Mouse (Mus musculus) gastrocnemius, adult 18-20 months (tissue): ENCODE results near the gene Ikzf3. TPM values are rescaled to one million over a fixed set of nuclear protein-coding genes. Genes with fewer than 3 reads are reported as not detected.

ENCODE experiments used
- DNase-seq: peaks from one replicate; pipeline ENCODE4 v3.0.0; 2021; ENCODE audit warnings: low spot score
- total RNA-seq, 2 experiments: library from RNA; stranded (reverse); gene quantifications; 2 replicates each; pipeline ENCODE4 v1.2.3; 2021

Gene Ikzf3
- total RNA-seq, 2 experiments from 2014 or later, result 0.14 TPM; not detected in 1

DNA sequence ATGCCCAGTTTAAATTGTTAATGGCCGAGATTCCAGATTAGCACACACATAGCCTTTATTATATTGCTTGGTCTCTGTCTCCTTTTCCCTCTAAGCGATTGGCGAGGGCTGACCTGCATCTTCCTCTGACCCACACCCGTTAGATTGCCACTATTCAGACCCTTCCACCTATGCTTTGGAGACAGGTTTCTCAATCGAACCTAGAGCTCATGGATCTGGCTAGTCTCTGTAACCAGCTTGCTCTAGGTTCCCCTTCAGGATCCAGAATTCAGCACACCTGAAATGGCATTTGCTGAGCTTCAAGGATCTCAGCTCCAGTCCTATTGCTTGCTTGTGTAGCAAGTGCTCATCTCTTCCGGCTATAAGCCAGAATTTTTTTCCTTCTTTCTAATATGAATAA is 23.6 kb upstream of the Ikzf3 start:
- no peak for DNase-seq

DNA sequence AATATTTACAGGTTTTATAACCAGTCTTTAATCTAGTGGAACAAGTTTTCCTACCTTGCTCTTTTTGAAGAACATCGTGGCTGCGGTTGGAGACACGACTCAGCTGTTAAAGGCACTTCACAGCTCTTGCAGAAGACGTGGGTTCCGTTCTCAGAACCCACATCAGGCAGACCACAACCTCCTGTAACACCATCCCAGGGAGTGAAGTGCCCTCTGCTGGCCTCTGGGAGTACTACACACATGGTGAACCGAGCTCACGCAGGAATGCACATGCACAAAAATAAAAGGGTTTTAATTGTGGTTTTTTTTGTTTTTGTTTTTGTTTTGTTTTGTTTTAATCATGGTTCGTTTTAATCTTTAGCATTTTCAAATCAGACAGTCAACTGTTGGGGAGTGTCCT is 22.5 kb upstream of the Ikzf3 start:
- DNase-seq, result no peak

DNA sequence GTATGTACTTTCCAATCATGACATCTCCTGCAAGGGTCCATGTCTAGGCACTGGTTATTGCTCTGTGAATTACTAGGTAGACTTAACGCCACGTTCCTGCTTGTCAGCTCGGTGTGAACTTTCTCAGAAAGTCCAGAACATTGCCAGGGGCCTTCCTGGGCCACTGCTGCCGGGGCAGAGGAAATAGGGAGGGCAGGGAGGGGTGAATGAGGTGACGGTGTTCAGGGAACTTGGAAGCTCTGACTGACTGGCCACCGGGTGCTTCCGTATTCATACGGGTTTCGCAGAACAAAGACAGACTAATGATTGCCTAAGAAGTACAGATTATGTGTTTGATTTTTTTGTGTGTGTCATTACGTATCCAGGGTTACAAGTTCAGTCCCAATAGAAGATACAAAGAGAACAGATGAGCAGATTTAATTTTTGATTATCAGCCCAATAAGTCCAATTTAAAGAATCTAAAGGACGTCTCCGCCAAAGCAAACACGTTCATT is 18.1 kb upstream of the Ikzf3 start:
- no peak for DNase-seq

DNA sequence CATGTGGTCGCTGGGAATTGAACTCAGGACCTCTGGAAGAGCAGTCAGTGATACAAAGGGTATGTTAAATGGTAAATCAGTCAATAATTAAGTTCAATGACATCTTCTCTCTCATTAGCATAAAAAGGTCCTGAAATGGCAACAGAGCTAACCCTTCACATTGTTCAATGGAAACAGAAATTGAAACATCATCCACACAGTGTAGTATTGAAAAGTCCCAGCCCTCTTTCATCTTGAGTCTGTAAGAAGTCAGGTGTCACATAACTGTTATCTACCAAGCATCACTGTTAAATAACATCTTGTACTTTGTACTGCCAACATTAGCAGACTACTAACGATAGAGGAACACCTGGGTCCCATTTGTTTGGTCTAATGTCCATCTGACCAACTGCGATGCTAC is 17.2 kb upstream of the Ikzf3 start:
- no peak for DNase-seq

DNA sequence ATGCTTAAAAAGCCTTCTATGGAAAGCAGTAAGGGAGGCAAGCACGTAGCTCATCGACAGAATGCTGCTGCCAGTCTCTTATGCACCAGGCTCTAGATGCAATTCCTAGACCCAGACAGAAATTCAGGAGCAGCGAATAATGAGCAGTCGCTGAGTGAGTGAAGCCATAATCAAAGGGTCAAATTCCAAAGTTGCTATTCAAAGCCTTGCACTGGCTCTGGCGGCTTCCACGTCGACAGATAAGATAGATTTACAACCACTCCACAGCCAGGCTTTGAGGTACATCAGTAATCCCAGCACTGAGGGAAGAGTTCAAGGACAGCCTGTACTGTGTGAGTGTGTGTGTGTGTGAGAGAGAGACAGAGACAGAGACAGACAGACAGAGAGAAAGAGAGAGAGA is 15.1 kb upstream of the Ikzf3 start:
- DNase-seq, result no peak

DNA sequence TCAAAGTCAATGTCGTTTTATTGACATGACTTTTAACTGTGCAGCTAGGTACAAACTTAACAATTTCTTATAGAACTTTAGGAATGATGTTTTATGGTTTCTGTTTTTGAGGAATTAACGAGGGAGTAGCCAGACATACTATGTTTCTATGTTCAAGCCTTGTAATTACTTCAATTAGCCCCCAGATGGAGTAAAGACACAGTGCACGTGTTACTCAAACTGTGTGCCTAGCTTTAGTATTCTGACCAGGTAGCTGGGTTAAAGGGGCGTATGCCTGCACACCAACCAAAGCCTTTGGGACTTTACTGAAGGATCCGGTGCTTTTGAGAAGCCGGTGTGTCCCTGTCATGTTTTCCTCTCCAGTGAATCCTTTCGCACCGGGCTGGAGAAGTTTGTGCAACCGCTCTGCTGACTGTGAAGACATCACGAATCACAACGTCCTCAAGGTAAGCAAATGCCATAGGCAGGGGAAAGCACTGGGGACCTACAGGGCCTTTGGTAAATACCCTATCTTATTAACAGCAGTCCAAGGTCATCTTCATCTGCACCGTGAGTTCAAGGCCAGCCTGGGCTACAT is 9.4 kb upstream of the Ikzf3 start:
- DNase-seq, result no peak

DNA sequence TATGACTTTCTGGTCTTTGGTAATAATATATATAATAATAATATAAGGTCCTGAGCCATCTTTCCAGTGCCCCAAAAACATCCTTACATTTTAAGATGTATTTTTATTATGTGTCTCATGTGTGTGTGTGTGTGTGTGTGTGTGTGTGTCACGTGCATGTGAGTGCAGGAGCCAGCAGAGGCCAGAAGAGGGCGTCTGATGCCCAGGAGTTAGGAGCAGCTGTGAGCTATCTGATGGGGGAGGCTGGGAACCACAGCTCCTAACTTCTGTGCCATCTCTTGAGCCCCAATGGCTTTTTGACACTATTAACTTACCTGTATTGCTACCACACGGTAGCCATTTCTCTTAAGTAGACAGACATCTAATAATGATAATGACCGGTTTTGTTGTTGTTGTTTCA is 8.1 kb upstream of the Ikzf3 start:
- DNase-seq, result no peak

DNA sequence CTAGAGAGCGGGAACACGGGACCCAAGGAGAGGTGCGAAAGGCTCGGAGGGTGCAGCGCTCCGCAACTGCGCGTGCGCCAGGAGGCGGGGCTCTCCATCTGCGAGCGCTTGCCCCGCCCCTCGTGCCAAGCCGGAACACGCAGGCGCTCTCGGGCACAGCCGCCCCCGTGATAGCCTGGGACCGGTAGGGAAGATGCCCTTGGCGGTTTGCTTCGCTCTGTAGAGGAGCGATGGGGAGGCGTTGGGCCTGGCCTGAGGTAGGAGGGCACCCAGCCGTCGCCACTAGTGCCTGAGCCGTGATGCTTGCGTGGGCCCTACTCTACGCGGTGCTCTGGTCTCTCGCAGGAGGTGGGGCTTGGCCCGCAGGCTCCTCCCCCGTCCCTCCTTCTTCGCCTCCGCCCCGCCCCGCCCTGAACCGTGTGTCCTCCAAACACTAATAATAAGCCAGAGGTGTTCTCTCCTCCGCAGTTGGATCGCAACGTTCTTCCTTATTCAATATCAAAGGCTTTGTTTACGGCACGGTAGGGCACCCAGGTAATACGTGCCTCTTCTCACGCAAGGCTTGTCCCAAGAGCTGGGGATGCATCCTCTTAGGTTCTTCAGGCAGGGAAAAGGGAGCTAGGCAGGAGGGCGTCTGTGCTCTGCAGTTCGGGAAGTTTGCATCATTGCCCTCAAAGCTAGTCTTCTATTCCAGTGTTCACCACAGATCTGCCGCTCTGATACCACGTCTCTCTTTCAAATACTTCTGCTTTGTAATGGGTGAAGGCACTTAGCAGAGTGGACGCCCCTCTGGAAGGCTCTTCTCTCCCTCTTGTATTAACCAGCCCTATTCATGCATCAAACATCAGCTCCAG is 5.4 kb upstream of the Ikzf3 start, which contains the start of gene Zpbp2:
TSS of gene Zpbp2 (plus strand) at position 123 of the 854 bp plus-strand sequence.
- DNase-seq, result peak; percentile 75

DNA sequence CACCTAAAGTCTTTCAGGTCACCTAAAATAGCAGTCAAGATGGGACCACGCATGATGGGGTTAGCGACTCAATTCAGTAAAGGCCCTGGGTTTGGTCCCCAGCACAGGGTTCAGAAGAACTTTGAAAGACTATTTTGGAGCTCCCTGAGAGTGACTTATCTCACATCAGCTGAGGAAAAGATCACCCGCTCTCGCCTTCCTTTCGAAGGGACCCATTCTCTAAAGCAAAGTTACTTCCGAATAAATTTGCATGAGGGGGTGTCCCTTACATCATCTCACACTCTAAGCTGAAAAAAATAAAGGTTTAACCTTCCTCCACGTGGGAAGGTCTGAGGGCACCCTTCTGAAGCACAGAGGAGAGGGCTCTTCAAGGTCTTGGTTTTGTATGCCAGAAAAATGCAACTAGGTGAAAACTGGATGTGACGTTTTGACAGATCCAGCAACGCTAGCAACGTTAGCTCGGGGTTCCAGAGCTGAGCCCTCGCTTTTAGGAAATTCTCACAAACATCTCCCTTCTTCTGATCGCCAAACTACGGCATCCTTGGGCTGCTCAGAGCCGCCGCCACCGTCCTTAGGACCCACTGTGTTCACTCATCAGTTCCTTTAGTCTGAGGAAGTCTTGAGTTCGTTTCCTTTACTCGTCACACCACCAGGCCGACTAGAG is 4.6 kb upstream of the Ikzf3 start:
- no peak for DNase-seq

DNA sequence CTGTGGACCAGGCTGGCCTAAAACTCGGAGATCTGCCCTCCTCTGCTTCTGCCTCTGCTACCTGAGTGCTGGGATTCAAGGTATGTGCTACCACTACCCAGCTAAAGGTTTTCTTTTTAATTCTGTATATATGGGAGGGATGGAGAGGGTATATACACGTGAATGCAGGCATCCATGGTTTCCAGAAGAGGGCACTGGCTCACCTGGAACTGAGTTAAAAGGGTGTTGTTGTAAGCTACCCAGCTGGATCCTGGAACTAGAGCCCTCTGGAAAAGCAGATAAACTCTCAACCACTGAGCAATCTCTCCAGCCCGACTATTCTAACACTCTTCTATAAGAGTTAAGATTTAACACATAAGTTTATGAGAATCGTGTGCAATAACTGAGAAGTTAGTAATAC is 3.5 kb upstream of the Ikzf3 start:
- DNase-seq, result no peak

DNA sequence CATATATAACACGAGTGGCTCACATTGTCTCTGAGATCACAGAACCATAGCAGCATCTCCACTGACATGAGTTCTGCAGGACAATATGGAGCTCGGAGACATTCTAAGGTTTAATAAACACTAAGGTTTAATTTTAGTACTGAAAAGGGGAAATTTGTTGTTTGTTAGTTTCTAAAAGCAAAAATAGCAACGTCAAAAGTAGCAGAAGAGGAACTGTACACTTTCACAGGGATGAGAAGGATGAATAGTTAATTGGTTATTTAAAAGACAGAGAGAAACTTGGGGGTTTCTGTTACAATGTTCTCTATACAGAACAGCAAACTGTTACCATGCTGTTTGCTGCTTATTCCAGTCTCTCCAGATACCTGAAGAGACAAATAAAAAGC is 1.5 kb upstream of the Ikzf3 start:
- DNase-seq, result no peak

DNA sequence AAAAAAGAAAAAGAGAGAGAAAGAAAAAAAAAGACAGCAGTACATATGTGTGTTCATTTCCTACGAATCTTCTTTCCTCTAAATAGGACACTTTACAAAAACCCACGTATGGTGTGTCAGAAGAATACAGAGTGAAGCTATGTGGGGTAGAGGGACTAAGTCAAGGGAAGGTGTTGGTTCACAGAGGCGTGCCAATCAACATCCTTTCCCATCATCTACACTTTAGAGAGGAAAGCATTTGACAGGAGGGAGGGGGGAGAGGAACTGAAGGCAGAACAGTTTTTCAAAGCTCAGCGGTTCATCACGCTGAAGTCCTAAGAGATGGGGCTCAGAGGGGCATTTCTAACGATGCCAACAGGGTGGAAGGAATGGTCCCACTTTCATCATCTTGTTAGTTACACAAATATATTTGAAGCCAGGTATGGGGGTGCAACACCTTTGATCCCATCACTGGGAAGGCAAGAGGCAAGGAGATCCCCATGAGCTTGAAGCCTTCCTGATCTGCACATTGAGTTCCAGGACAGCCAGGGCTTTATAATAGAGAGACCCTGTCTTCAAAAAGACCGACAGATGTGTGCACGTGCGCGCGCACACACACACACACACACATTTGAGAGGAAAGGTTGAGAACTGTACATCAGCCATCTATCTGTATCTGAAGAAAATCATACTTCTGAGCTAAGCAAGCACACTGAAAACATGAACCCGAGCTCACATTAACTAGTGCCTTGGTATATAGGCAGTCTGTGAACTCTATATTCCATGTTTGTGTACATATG is 887 bp upstream of the Ikzf3 start:
- DNase-seq, result no peak

DNA sequence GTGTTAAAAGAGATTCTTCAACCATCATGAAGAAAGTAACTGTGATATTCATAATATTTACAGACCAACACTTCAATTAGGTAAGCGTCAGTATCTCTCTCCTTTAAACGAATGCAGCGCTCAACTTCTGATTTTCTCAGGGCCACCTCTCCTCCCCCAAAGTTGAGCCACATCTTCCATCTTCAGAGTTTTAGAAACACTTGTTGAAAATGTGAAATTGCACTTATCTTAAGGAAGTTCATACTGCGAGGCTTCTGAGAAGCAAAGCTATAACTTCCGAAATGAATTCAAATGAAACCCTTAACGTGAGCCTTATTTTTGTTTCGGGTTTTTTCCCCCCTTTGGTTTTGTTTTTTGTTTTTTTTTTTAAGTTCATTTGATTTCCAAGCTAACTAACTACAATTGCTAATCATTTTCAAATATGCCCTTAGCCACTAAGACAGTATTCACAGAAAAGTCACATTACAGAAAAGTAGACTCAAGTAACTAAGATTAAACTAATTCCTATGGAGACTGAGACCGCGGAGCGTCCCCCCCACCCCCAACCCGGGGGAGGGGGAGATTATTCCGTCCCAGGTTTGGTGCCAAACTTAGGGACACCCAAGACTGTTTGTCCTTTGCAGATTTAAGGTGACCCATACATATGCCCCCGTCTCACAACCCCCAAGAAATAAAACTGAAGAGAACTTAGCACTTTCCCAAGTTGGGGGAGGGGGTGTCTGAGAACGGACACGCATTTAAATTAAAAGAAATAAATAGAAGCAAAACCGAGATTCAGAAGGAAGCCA is 747 bp downstream of the Ikzf3 start:
- no peak for DNase-seq

DNA sequence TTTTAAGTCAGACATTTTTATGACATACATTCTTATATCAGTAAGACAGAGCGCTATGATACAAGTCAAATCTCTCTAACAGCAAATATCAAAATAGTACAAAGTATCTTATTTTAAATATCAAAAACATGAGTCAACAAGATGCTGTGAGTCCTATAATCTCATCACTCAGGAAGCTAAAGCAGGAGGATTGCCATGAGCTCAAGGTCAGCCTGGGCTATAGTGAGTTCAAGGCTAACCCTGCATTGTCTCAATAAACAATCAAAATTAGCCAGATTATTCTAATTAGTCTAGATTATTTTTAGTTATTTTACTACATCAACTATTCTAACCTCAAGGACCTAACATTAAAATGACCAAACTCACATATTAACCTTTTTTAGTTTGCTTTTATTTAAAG is 2.4 kb downstream of the Ikzf3 start:
- DNase-seq, result no peak

DNA sequence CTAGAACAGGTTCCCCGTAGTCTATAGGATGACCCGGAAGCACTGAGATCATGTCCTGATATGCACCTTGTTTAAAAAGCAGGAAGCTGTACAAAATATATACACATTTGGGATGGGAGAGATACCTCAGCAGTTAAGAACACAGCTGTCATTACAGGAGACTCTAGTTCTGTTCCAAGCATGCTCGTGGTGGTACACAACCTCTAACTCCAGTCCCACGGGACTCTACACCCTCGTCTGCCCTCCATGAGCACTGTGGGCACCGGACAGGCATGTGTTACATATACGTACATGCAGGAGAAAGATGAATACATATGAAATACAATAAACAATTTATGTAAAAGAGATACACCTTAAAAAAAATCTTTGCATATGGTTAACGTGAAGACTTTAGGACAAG is 3.3 kb downstream of the Ikzf3 start:
- DNase-seq, result no peak

DNA sequence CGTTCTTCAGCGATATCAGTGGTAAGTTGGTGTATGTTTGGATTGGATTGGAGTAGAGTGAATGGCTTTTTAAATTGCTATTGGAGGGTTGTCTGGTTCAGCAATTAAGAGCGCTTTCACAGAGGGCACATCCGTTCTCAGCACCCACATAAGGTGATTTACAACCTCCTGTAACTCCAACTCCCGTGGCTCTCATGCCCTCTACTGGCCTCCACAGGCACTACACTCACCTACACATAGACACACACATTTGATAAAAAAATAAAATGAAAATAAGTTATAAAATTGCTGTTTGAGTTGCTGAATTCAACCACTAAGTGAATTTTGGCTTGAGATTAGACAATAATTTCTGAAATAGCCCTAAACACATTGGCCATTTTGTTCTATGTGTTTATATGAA is 5.5 kb downstream of the Ikzf3 start:
- DNase-seq, result no peak

DNA sequence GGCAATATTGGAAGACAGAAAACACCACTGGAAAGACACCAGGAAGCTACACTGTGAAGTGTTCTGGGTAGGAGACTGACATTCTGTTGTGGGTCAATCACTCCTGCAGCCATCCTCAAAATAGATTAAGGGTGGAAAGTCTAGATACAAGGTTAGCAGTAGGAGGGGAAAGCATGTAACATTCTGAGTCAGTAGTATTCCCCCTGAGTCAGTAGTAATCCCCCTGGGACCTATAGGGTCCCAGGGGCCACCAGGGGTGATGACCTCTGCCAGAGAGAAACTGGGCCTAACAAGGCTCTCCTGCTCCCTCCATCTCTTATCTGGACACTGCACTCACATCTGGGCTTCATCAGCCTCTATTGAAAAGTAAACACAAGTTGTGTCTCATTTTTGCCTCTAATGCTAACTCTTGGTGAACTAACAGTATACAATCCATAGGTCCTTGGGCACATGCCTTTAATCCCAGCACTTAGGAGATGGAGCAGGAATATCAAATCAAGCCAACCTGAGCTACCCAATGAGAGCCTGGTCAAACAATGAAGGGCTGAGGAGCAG is 8.3 kb downstream of the Ikzf3 start:
- no peak for DNase-seq

DNA sequence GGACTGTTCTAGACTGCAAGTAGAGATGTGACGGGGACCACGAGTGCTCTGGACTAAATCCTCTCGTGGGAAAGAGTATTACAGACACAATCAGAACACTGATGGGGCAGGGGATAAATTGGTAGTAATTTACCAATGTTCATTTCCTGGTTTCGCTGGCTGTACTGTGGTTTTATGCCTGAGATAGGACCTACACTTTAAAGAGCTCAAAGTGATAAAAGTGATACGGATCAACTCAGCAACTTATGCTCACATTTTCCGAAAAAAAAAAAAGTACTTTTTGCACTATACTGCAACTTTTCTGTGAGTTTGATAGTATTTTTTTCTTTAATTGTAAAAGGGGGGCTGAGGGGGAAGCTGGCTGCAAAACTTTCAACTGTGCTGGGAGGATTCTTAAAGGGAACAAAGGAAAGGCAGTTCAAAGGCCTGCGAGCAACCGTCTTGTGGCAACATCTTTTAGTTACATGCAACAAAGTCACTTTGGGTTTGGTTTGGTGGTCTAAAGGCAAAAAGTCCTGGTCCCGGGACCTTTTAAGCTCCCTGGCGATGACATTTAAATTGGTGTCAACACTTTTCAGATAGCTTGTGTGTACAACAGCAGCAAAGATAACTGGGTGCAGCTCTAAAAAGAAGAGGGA is 18.9 kb downstream of the Ikzf3 start:
- DNase-seq, result no peak

DNA sequence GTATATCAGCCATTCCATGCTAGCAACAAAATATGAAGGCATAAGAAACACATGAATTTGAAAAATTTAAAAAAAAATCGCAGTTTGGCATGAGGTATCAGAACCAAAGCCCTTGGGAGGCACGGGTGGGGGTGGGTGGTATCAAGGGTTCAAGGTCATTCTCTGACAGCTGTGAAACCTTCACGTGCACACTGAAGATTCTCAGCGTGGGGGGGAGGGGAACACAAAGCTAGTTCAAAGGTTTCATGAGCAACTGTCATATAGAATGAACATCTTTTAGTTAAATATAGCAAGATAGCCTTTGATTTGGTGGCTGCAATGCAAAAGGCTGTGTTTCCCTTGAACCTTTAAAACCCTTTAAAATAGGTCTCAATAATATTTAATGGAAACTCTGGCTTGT is 20.7 kb downstream of the Ikzf3 start:
- DNase-seq, result no peak

DNA sequence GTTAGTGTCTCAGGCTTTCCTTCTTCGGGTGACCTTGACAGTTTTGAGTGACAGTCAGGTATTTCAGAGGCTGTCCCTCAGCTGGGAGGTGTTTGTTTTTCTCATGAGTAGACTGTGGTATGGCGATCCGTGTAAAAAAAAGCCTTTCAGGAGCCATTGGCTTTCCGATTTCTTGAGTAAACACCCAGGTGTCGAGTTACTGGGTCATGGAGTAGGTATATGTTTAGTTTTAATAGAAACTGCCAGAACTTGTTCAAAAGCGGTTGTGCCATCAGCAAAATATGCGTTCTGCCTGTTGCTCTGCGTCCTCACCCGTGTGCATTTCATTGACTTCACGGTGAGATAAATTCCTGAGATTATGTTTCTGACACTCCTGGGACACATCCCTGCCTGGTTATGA is 25.4 kb downstream of the Ikzf3 start:
- no peak for DNase-seq
